Mouse (Mus musculus) myocyte (in vitro differentiated cells): ENCODE results near the gene 1700016D06Rik.

Experiments used
- CEBPB ChIP-seq: IDR thresholded peaks from 2 replicates; pipeline ENCODE4 v1.6.1; 2011; ENCODE audit warnings: mild to moderate bottlenecking, moderate library complexity; ENCODE audit not compliant: poor library complexity, insufficient read depth, severe bottlenecking
- E2F4 ChIP-seq: IDR thresholded peaks from one replicate; pipeline ENCODE4 v1.6.1; 2011; ENCODE audit warnings: mild to moderate bottlenecking, control low read depth, moderate library complexity; ENCODE audit not compliant: insufficient read depth
- MAX ChIP-seq: IDR thresholded peaks from one replicate; pipeline ENCODE4 v1.6.1; 2011; ENCODE audit warnings: low read depth, mild to moderate bottlenecking, control low read depth
- MYOD1 ChIP-seq, 3 experiments: IDR thresholded peaks; one replicate each; pipeline ENCODE4 v1.6.1; 2011; ENCODE audit warnings: control low read depth in 2 of 3, low read depth in 2 of 3, mild to moderate bottlenecking in 2 of 3, moderate library complexity in 1 of 3; ENCODE audit not compliant: insufficient read length in 2 of 3, control insufficient read depth in 1 of 3
- MYOG ChIP-seq, 3 experiments: IDR thresholded peaks; one replicate each; pipeline ENCODE4 v1.6.1; 2011; ENCODE audit warnings: control low read depth in 2 of 3, low read depth in 2 of 3, mild to moderate bottlenecking in 2 of 3; ENCODE audit not compliant: insufficient read length in 2 of 3, control insufficient read depth in 1 of 3, insufficient read depth in 1 of 3
- POLR2A ChIP-seq: IDR thresholded peaks from one replicate; pipeline ENCODE4 v1.6.1; 2011; ENCODE audit warnings: low read depth, mild to moderate bottlenecking, control low read depth, moderate library complexity; ENCODE audit not compliant: insufficient read length
- POLR2AphosphoS2 ChIP-seq: IDR thresholded peaks from one replicate; pipeline ENCODE4 v1.6.1; 2011; ENCODE audit warnings: low read depth, control low read depth; ENCODE audit not compliant: insufficient read length
- TCF3 ChIP-seq: IDR thresholded peaks from one replicate; pipeline ENCODE4 v1.6.1; 2011; ENCODE audit warnings: low read depth, control low read depth; ENCODE audit not compliant: insufficient read length
- USF1 ChIP-seq: IDR thresholded peaks from one replicate; pipeline ENCODE4 v1.6.1; 2011; ENCODE audit warnings: low read depth, mild to moderate bottlenecking, control low read depth, moderate library complexity

GRCm38 (mm10) chr8:11740857-11741256 lies 40.0 kb upstream of the 1700016D06Rik start:
- TF ChIP-seq MYOG (IDR thresholded peaks at IDR 0.05; ENCODE audit: control insufficient read depth in 1 of 3, insufficient read depth in 1 of 3, insufficient read length in 2 of 3, low read depth in 2 of 3) (no peak), MAX (no peak), POLR2A (no peak), USF1 (no peak), CEBPB (no peak), E2F4 (no peak), POLR2AphosphoS2 (no peak), TCF3 (no peak), MYOD1 (IDR thresholded peaks at IDR 0.05; ENCODE audit: control insufficient read depth in 1 of 3, insufficient read length in 2 of 3, low read depth in 2 of 3) (no peak)
